Mouse (Mus musculus) T-helper 17 cell (primary cell): ENCODE results near the gene Arl5a.

ENCODE experiments used
- in situ Hi-C, 2 experiments: fragments of 300-600 bp; cut with MboI, MseI; formaldehyde crosslinking; loops; 1 replicate in 1 of 2; 2 replicates in 1 of 2; pipeline ENCODE4 v1.15.1; 2025; ENCODE audit warnings: high pct_unique_total_duplicates in 2 of 2

Arl5a gene

GRCm38 (mm10) chr2:52361086-52361485 lies 63.6 kb downstream of the Arl5a start:
- in situ Hi-C loops, result no loop called here

- in situ Hi-C loops, result no loop called here
Observed at GRCm38 (mm10) chr2:52359722-52360121, 65.0 kb downstream of the Arl5a start.

- in situ Hi-C loops, result no loop called here
Observed at GRCm38 (mm10) chr2:52358156-52358555, 66.5 kb downstream of the Arl5a start.

- in situ Hi-C loops, result no loop called here
Observed at GRCm38 (mm10) chr2:52351029-52351428, 73.7 kb downstream of the Arl5a start.
